Mouse (Mus musculus): ENCODE measurements around the gene Mrc2.

The Mrc2 gene

GRCm38 (mm10) chr11:105292124-105293071, at the start of gene Mrc2:
Gene Mrc2 (plus strand): TSS chr11:105292643.
- DNase-seq: peak; percentile 42

- DNase-seq: no peak
Measured at GRCm38 (mm10) chr11:105246369-105246768, 46.1 kb upstream of the Mrc2 start.

GRCm38 (mm10) chr11:105246785-105247184, 45.7 kb upstream of the Mrc2 start:
- no peak for DNase-seq

GRCm38 (mm10) chr11:105247321-105247720, 45.1 kb upstream of the Mrc2 start:
- DNase-seq: no peak

- DNase-seq: no peak
Measured at GRCm38 (mm10) chr11:105259733-105260132, 32.7 kb upstream of the Mrc2 start.

- DNase-seq: no peak
Measured at GRCm38 (mm10) chr11:105261116-105261515, 31.3 kb upstream of the Mrc2 start.

- no peak for DNase-seq
Measured at GRCm38 (mm10) chr11:105261601-105262351, 30.7 kb upstream of the Mrc2 start.

- DNase-seq: no peak
Measured at GRCm38 (mm10) chr11:105264506-105264905, 27.9 kb upstream of the Mrc2 start.

GRCm38 (mm10) chr11:105264988-105265387, 27.5 kb upstream of the Mrc2 start:
- no peak for DNase-seq

GRCm38 (mm10) chr11:105270155-105270554, 22.3 kb upstream of the Mrc2 start:
- peak; percentile 41 for DNase-seq

GRCm38 (mm10) chr11:105280456-105280855, 12.0 kb upstream of the Mrc2 start:
- DNase-seq: no peak

GRCm38 (mm10) chr11:105281291-105281690, 11.2 kb upstream of the Mrc2 start:
- DNase-seq: no peak

- DNase-seq: no peak
Measured at GRCm38 (mm10) chr11:105281763-105282459, 10.5 kb upstream of the Mrc2 start.

GRCm38 (mm10) chr11:105282460-105282859, 10.0 kb upstream of the Mrc2 start:
- no peak for DNase-seq

GRCm38 (mm10) chr11:105283016-105283415, 9.4 kb upstream of the Mrc2 start:
- DNase-seq: no peak

- DNase-seq: no peak
Measured at GRCm38 (mm10) chr11:105285720-105286119, 6.7 kb upstream of the Mrc2 start.

GRCm38 (mm10) chr11:105289403-105289802, 3.0 kb upstream of the Mrc2 start:
- DNase-seq: no peak

- DNase-seq: peak; percentile 20
Measured at GRCm38 (mm10) chr11:105291681-105292123, 741 bp upstream of the Mrc2 start.

GRCm38 (mm10) chr11:105293101-105293581, 698 bp downstream of the Mrc2 start:
- peak; percentile 29 for DNase-seq

- no peak for DNase-seq
Measured at GRCm38 (mm10) chr11:105293901-105294494, 1.6 kb downstream of the Mrc2 start.

- DNase-seq: no peak
Measured at GRCm38 (mm10) chr11:105296084-105296483, 3.6 kb downstream of the Mrc2 start.

- DNase-seq: no peak
Measured at GRCm38 (mm10) chr11:105310197-105310596, 17.8 kb downstream of the Mrc2 start.

Data from thymus, postnatal 4 days (tissue).